Mouse (Mus musculus) megakaryocyte-erythroid progenitor cell, adult 5 weeks (primary cell): ENCODE results near the gene Rps12. TPM values are rescaled to one million over a fixed set of nuclear protein-coding genes. Genes with fewer than 3 reads are reported as not detected.

Source experiments
- polyA plus RNA-seq: library from polyadenylated mRNA; stranded (reverse); fragments of >175 nt; gene quantifications from 2 replicates; pipeline ENCODE4 v1.2.3, GENCODE M21; 2012

Rps12 gene
- 1,520 and 1,521 TPM in 2 replicates for polyA plus RNA-seq

DNA sequence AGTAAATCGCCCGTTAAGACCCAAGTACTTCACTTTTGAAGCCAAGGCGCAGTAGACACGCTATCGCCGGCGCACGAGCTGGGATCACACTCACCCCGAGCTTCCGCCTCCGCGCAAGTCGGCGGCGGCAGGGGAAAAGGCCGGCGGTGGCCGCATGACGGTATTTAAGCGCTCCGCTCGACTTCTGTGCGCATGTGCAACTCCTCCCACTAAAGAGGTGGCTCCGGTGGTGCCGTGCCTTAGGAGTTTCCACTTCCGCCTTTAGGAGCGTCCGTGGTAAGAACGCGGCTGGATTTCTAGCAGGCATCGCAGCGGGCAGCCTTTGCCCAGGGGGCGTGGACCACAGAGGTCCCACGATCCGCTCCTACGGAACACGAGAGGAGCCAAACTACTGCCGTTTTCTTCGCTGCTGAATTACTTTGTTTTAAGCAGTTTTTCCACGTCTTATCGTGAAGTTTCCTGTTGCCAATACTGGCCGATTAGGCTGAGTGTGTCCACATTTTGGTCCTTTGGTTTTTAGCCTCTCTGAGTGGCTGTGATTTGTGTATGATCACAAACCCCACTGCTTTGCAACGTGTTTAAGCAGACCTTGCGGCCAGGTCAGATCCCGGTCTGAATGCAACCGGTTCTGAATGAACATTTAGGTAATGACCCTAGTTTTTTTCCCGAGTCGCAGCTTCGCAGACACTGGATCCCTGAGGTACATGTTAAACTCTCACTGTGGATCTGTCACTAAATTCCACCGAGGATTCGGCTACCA, at the start of gene Rps12:
Gene Rps12, minus strand, starts transcription at position 214 of the 760 bp plus-strand sequence.

DNA sequence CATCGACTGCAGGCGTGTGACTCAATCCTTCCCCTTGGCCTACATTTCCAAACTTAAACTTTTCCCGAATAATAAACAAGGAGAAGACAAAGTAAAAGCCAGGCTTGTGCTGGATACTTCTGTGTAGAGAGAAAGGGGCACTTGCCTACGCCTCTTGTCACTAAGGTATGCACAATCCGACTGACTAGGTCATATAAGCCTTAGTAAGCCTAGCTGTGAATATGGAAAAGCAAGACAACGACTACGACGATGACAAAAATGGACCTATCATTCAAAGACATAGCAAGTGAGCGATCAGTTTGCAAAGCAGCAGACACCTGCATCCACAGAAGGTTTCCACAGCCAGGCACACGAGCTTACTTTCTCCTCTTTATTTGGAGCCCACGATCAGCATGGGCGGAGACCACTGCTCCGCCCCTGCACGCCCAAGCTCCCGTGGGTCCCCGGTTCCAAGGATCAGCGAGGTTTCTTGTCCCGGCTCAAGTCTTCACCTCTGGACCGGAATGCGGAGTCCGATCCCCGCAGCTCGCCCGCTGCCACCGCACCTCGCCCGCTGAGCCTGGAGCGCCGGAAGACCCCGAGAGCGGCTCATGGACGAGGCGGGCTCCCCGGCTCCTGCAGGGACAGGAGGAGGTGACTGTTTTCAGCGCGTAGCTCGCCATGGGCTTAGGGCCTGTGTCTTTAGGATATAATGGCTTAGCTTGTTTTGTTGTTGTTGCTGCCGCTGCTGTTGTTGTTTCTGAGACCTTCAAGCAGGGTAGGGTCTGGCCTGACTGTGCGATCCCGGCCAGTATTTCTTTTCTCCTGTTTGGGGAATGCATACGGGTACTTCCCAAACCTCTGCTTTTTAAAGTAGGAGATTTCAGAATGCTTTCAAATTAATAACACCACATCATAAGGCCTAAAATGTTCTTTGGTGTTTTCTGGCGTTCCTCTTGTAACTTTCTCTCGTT, 9.8 kb upstream of the Rps12 start, which contains the start of gene Slc18b1:
Gene Slc18b1, plus strand, starts transcription at position 436 of the 953 bp plus-strand sequence.

Other genes with a start within 250 kb of the Rps12 start
- gene Slc18b1, start 9.7 kb upstream of the Rps12 start, polyA plus RNA-seq: 0.41 and 1.4 TPM in 2 replicates
- gene Vnn3, start 64.2 kb upstream of the Rps12 start, polyA plus RNA-seq: 0.12 TPM in 1 of 2 replicates, not detected in the other
- gene Vnn1, start 107.4 kb upstream of the Rps12 start, polyA plus RNA-seq: not detected in 2 replicates
- gene Taar1, start 133.1 kb upstream of the Rps12 start, polyA plus RNA-seq: not detected in 2 replicates
- gene Taar2, start 151.3 kb upstream of the Rps12 start, polyA plus RNA-seq: not detected in 2 replicates
- not detected in 2 replicates for gene Taar3, start 162.3 kb upstream of the Rps12 start, polyA plus RNA-seq
- gene Taar4, start 173.2 kb upstream of the Rps12 start, polyA plus RNA-seq: not detected in 2 replicates
- not detected in 2 replicates for gene Taar5, start 183.4 kb upstream of the Rps12 start, polyA plus RNA-seq
- not detected in 2 replicates for gene Taar6, start 198.4 kb upstream of the Rps12 start, polyA plus RNA-seq
- not detected in 2 replicates for gene Taar7a, start 206.2 kb upstream of the Rps12 start, polyA plus RNA-seq
- not detected in 2 replicates for gene Taar7b, start 212.7 kb upstream of the Rps12 start, polyA plus RNA-seq
- gene Taar7d, start 239.9 kb upstream of the Rps12 start, polyA plus RNA-seq: not detected in 2 replicates